Mouse (Mus musculus) heart, embryonic 13.5 days (tissue): ENCODE measurements around the gene Ttyh2. TPM values are rescaled to one million over a fixed set of nuclear protein-coding genes. Genes with fewer than 3 reads are reported as not detected.

Experiments used
- ATAC-seq: fragments of 200-750 bp; cut with Nextera tagmentation; 2 replicates; pipeline ENCODE4 v1.8.0; 2017; ENCODE audit warnings: moderate TSS enrichment; ENCODE audit not compliant: insufficient number of reproducible peaks, low FRiP score, low TSS enrichment; ENCODE audit errors: extremely low read depth
- H3K27ac ChIP-seq: fragments of 300-500 bp; sonication (generic); replicated peaks from 2 replicates; pipeline ENCODE4 v1.5.1; 2015; ENCODE audit warnings: moderate library complexity, mild to moderate bottlenecking, inconsistent platforms
- H3K27me3 ChIP-seq: fragments of 300-500 bp; sonication (generic); replicated peaks from 2 replicates; pipeline ENCODE4 v1.6.1; 2015; ENCODE audit warnings: mild to moderate bottlenecking, inconsistent platforms
- H3K36me3 ChIP-seq: fragments of 300-500 bp; sonication (generic); 2 replicates; pipeline ENCODE4 v1.6.1; 2015; ENCODE audit warnings: mild to moderate bottlenecking, inconsistent platforms
- H3K4me1 ChIP-seq: fragments of 300-500 bp; sonication (generic); 2 replicates; pipeline ENCODE4 v1.6.1; 2015; ENCODE audit warnings: inconsistent platforms
- H3K4me2 ChIP-seq: fragments of 300-500 bp; sonication (generic); 2 replicates; pipeline ENCODE4 v1.6.1; 2015; ENCODE audit warnings: inconsistent platforms, mild to moderate bottlenecking, moderate library complexity
- H3K4me3 ChIP-seq: fragments of 300-500 bp; sonication (generic); 2 replicates; pipeline ENCODE4 v1.5.1; 2015; ENCODE audit warnings: moderate library complexity, mild to moderate bottlenecking, inconsistent platforms
- H3K9ac ChIP-seq: fragments of 300-500 bp; sonication (generic); 2 replicates; pipeline ENCODE4 v1.6.1; 2015; ENCODE audit warnings: inconsistent platforms, mild to moderate bottlenecking, moderate library complexity
- H3K9me3 ChIP-seq: fragments of 300-500 bp; sonication (generic); 2 replicates; pipeline ENCODE4 v1.6.1; 2016; ENCODE audit warnings: inconsistent platforms
- WGBS: fragments of 180-500 bp; shearing (Covaris S2); methylation state at CpG from one replicate; pipeline ENCODE4 v1.1.7; 2015; ENCODE audit warnings: mixed read lengths; 5-methylcytosine and 5-hydroxymethylcytosine counted together
- polyA plus RNA-seq: library from polyadenylated mRNA; unstranded; fragments of >200 nt; fragmentation: Nextera tagmentation; extraction: Ambion mirVana; gene quantifications from 2 replicates; pipeline ENCODE4 v1.2.1, GENCODE M21; 2015

The Ttyh2 gene
- polyA plus RNA-seq, 1 experiment from 2014 or later, result 7.5 TPM

GRCm38 (mm10) chr11:114736111-114736510 lies 60.9 kb downstream of the Ttyh2 start:
- 81% methylated on average over 2 of the region's 2 CpGs for WGBS
- Histone ChIP-seq H3K4me1 (peaks cover 11% of the 10 kb centered on the region), H3K27me3 (peaks cover 11% of the 10 kb centered on the region; the same call in 1 of the 2 replicates), H3K4me3 (no peak overlapping the region), H3K4me2 (no peak overlapping the region), H3K36me3 (no peaks in the 10 kb centered on the region), H3K9ac (no peak overlapping the region), H3K27ac (no peak overlapping the region), H3K9me3 (no peaks in the 10 kb centered on the region)
- no peak for ATAC-seq

- peaks cover 14% of the 10 kb centered on the region; the same call in 1 of the 2 replicates for H3K27me3 ChIP-seq
- H3K4me2 ChIP-seq, result peak overlapping the region; percentile 36; the same call in 1 of the 2 replicates
- ATAC-seq, result no peak
- no peak overlapping the region for H3K27ac ChIP-seq
- H3K4me3 ChIP-seq, result no peak overlapping the region
- 0 out of 2 replicates have a peak overlapping the region, but pooled peaks have one; percentile 24 for H3K9ac ChIP-seq
- H3K36me3 ChIP-seq, result no peaks in the 10 kb centered on the region
- WGBS, result 34% methylated on average over 11 of the region's 11 CpGs
- no peaks in the 10 kb centered on the region for H3K9me3 ChIP-seq
- H3K4me1 ChIP-seq, result peaks cover 11% of the 10 kb centered on the region
These were observed 61.8 kb downstream of the Ttyh2 start for GRCm38 (mm10) chr11:114736913-114737624.

- 0 out of 2 replicates have a peak overlapping the region, but pooled peaks have one; percentile 33 for H3K9ac ChIP-seq
- H3K27me3 ChIP-seq, result peaks cover 24% of the 10 kb centered on the region
- no peak overlapping the region for H3K4me3 ChIP-seq
- H3K36me3 ChIP-seq, result no peaks in the 10 kb centered on the region
- no peak overlapping the region for H3K27ac ChIP-seq
- ATAC-seq, result no peak
- H3K9me3 ChIP-seq, result no peaks in the 10 kb centered on the region
- no peak overlapping the region for H3K4me2 ChIP-seq
- 28% methylated on average over 10 of the region's 10 CpGs for WGBS
- H3K4me1 ChIP-seq, result peaks cover 11% of the 10 kb centered on the region
These were observed 65.4 kb downstream of the Ttyh2 start for GRCm38 (mm10) chr11:114740598-114740997.

GRCm38 (mm10) chr11:114741451-114741850 lies 66.2 kb downstream of the Ttyh2 start:
- no peak overlapping the region for H3K4me2 ChIP-seq
- H3K4me1 ChIP-seq, result peaks cover 11% of the 10 kb centered on the region
- H3K4me3 ChIP-seq, result no peak overlapping the region
- no peak for ATAC-seq
- H3K27ac ChIP-seq, result no peak overlapping the region
- H3K27me3 ChIP-seq, result peaks cover 24% of the 10 kb centered on the region
- H3K36me3 ChIP-seq, result no peaks in the 10 kb centered on the region
- 58% methylated on average over 6 of the region's 6 CpGs for WGBS
- no peaks in the 10 kb centered on the region for H3K9me3 ChIP-seq
- H3K9ac ChIP-seq, result no peak overlapping the region

- Histone ChIP-seq H3K36me3 (no peaks in the 10 kb centered on the region), H3K9me3 (no peaks in the 10 kb centered on the region), H3K4me2 (peak overlapping the region; percentile 45), H3K27ac (no peak overlapping the region), H3K4me3 (no peak overlapping the region), H3K9ac (peak overlapping the region; percentile 65), H3K4me1 (peaks cover 8% of the 10 kb centered on the region), H3K27me3 (peaks cover 16% of the 10 kb centered on the region)
- under 1% methylated on average over 12 of the region's 12 CpGs for WGBS
- no peak for ATAC-seq
These were observed 69.9 kb downstream of the Ttyh2 start for GRCm38 (mm10) chr11:114745134-114745533.

GRCm38 (mm10) chr11:114747564-114748138 lies 72.4 kb downstream of the Ttyh2 start:
- no peak overlapping the region for H3K27ac ChIP-seq
- H3K36me3 ChIP-seq, result no peaks in the 10 kb centered on the region
- 78% methylated on average over 12 of the region's 12 CpGs for WGBS
- no peak for ATAC-seq
- H3K4me1 ChIP-seq, result no peaks in the 10 kb centered on the region
- no peak overlapping the region for H3K9ac ChIP-seq
- H3K27me3 ChIP-seq, result peaks cover 13% of the 10 kb centered on the region
- no peak overlapping the region for H3K4me2 ChIP-seq
- no peak overlapping the region for H3K4me3 ChIP-seq
- H3K9me3 ChIP-seq, result no peaks in the 10 kb centered on the region

GRCm38 (mm10) chr11:114764820-114765818 lies 89.9 kb downstream of the Ttyh2 start, which contains the start of gene Kif19a:
Gene Kif19a (plus strand): TSS chr11:114765388.
- Histone ChIP-seq H3K9ac (peak within 1 kb of the TSS; percentile 75), H3K4me3 (peak within 1 kb of the TSS; percentile 60), H3K27ac (no peak within 1 kb of the TSS), H3K9me3 (no peaks in the 10 kb centered on the region), H3K27me3 (peaks cover 70% of the 10 kb centered on the region), H3K36me3 (no peaks in the 10 kb centered on the region), H3K4me1 (peaks cover 4% of the 10 kb centered on the region), H3K4me2 (peak within 1 kb of the TSS; percentile 91)
- 4% methylated on average over 51 of the region's 51 CpGs for WGBS
- no peak; the same call in 1 of the 2 replicates for ATAC-seq

- peaks cover 35% of the 10 kb centered on the region for H3K27me3 ChIP-seq
- peaks cover 4% of the 10 kb centered on the region for H3K4me1 ChIP-seq
- H3K36me3 ChIP-seq, result no peaks in the 10 kb centered on the region
- H3K4me2 ChIP-seq, result no peak overlapping the region
- no peak overlapping the region for H3K4me3 ChIP-seq
- no peak overlapping the region for H3K9ac ChIP-seq
- no peak overlapping the region for H3K27ac ChIP-seq
- H3K9me3 ChIP-seq, result no peaks in the 10 kb centered on the region
- WGBS, result 47% methylated on average over 6 of the region's 6 CpGs
- ATAC-seq, result no peak
These were observed 94.7 kb downstream of the Ttyh2 start for GRCm38 (mm10) chr11:114769911-114770310.

Other genes starting within 250 kb of the Ttyh2 start
- gene Rpl38, start 6.9 kb upstream of the Ttyh2 start, polyA plus RNA-seq, result 754 and 817 TPM in 2 replicates
- 0.13 and 0.36 TPM in 2 replicates for gene Dnaic2, start 52.0 kb downstream of the Ttyh2 start, polyA plus RNA-seq
- 0.17 TPM in 1 of 2 replicates, not detected in the other for gene Kif19a, start 90.0 kb downstream of the Ttyh2 start, polyA plus RNA-seq
- gene Btbd17, start 120.5 kb downstream of the Ttyh2 start, polyA plus RNA-seq, result 0.24 TPM in 1 of 2 replicates, not detected in the other
- gene Gpr142, start 123.5 kb downstream of the Ttyh2 start, polyA plus RNA-seq, result not detected in 2 replicates
- 20.6 and 20.7 TPM in 2 replicates for gene Gprc5c, start 175.7 kb downstream of the Ttyh2 start, polyA plus RNA-seq
- gene Cd300a, start 214.6 kb downstream of the Ttyh2 start, polyA plus RNA-seq, result 0.82 and 1.4 TPM in 2 replicates